Mouse (Mus musculus): ENCODE results near the gene Qpctl. TPM values are rescaled to one million over a fixed set of nuclear protein-coding genes. Genes with fewer than 3 reads are reported as not detected.
"Not testable (repeated sequence)": the region's sequence is repeated elsewhere in the genome, so short reads cannot be mapped to it uniquely, and the experiment has no call there.

The Qpctl gene
- total RNA-seq, 2 experiments from 2014 or later, result 5.9 to 6.1 TPM

DNA sequence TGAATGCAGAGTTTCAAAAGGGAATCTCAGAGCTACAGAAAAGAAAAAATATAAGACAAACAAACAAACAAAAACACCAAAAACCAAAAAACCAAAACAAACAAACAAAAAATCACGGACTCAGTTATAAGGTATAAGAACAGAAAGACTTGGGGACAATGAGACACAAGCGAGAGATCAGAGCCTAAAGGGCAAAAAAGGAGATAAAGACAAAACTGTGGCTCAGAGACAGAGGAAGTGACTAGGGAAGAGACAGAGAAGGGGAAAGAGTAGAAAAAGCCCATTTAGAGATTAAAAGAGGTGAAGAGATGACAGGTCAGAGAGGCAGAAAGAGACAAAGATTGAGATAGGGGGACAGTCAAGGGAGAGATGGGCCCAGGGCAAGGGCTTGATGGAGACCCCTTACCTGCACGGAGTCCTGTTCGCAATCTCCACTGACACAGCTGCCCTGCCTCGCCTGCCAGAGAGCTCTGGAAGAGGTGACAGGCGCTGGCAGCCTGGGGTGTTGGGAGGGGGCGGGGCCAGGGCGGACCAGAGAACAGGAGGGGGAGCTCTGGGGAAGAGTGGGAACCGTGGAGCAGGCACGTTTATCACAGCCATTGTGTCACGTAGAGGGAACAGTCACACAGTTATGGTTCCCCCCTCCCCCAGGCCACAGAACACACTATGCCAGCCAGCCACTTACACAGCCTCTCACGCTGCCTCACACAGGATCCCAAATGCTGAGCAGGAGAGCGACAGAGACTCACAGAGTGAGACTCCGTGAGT is 16.7 kb upstream of the Qpctl start, which contains the start of gene Gipr:
Gipr (minus strand) TSS at position 472 of the 768 bp plus-strand sequence.
- intact Hi-C loops (cut with DNase I), result no loop called here
- peak; percentile 48 to 63 for DNase-seq

DNA sequence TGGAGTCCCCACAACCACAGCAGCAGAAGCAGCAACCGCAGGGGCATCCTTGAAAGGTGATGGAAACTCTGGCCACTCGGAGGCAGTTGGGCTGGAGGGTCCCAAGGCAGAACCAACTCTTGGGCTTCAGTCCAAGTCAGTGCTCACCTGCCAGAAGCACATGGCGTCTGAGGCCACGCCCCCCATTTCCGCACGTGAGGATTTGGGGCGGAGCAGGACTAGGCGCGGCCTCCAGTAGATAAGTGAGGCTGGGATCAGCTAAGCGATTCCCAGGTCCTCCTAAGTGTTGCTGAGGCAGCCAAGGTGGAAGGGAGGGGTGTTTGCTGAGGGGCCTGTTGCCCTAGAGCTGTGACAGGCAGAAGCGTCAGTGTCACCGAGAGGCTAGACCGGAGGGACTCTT is 15.9 kb upstream of the Qpctl start:
- no peak for DNase-seq
- intact Hi-C loops (cut with DNase I), result no loop called here

DNA sequence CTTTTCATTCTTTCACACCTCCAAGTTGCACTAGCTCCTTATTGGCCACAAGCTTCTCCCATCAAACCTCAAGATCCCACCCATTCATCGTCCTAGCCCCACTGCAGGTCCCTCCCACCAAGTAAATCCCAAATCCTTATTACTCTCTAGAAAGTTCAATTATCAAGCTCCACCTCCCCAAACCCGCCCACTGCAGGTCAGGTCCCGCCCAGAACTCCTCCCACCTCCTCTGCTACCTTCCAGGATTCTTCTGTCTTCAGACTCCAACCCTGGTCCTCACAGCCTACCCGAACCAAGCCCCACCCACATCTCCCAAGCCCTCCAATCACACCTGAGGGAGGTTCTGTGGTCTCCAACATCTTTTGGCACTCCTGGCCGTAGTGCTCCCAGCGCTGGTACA is 15.1 kb upstream of the Qpctl start:
- no peak for DNase-seq
- intact Hi-C loops (cut with DNase I), result no loop called here

DNA sequence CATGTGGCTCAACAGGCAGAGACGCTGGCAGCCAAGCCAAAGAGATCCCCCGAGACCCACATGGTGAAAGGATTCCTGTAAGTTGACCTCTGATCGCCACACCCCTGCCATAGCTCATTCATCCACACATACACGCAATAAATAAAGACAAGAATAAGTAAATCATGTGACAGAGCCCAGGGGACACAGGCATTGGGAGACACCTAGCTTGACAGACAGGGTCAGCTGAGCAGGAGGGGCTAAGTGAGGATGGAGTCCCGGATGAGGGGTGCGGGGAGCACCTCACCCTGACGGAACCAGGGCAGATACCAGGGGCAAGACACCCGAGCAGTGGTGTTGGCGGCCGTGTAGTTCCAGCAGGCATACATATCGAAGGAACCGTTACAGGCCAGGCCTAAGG is 14.7 kb upstream of the Qpctl start:
- intact Hi-C loops (cut with DNase I), result no loop called here
- no peak for DNase-seq

DNA sequence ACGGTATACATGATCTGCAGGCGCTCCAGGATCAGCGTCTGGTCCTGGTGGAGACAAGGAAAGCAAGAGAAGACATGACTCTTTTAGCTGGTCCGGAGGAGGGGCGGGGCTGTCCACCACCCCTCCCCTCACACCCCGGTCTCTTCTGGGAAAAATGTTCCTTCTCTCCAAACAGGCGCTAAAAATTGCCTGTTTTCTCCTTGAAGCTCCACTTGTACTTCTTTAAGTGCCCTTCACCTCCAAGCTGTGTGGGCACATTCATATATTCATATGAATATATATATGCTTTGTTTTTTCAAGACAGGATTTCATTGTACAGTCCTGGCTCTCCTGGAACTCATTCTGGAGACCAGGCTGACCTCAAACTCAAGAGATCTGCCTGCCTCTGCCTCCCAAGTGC is 13.8 kb upstream of the Qpctl start:
- intact Hi-C loops (cut with DNase I), result no loop called here
- DNase-seq, result no peak

DNA sequence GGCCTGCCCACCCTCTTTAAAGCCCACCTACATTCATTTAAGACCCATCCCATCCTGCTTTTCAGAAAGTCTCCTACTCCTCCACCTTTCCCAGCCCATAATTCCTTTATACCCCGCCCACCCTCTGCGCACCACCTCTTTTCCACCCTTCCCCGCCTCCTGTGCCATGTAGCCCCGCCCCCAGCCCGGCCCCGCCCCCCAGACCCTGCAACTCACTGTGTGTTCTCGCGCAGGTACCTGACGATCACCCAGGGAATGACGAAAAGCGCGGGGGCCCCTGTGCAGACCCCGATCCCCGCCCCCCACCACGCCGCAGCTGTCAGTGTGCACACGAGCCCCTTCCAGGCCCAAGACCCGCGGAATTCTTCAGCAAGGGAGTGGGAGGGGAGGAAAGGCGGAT is 11.0 kb upstream of the Qpctl start:
- intact Hi-C loops (cut with DNase I), result no loop called here

DNA sequence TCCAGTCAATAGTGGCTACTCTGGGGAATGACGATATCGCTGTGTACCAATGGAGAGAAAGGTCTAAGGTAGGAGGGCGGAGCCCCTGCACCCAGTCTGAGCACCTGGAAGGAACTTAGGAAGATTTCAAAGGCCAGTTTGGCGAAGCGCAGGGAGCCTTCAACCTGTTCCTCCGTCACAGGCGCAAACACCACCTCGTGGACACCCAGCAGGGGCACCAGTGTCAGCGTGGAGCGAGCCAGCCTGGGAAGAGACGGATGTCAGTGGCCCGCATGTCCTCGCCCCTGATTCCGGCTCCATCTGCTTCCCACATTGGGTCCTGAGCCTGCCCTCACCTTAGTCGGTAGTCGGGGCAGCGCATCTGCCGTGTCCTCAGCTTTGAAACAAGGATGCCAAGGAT is 10.3 kb upstream of the Qpctl start:
- intact Hi-C loops (cut with DNase I), result no loop called here
- DNase-seq, result no peak

More for the DNA sequence above, 11.0 kb upstream of the Qpctl start:
- DNase-seq, result no peak

DNA sequence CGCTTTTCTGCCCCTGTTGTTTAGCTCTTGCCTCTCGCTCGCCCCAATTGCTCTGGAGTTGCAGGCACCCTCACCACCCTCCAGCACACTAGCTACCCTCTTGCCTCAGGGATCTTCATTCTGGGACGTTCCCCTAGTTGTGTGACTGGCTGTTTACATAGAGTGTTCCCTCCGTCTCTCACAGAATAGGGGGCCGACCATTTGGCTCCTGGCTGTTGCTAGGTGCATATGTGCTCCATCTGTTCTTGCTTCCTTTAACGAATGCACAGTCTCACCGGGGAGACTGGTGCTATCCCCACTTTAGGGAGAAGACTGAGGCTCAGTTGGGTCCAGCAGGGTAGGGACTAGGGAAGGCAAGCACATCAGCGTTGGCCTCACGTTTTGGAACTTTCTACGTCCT is 9.5 kb upstream of the Qpctl start:
- DNase-seq, result no peak
- intact Hi-C loops (cut with DNase I), result no loop called here

DNA sequence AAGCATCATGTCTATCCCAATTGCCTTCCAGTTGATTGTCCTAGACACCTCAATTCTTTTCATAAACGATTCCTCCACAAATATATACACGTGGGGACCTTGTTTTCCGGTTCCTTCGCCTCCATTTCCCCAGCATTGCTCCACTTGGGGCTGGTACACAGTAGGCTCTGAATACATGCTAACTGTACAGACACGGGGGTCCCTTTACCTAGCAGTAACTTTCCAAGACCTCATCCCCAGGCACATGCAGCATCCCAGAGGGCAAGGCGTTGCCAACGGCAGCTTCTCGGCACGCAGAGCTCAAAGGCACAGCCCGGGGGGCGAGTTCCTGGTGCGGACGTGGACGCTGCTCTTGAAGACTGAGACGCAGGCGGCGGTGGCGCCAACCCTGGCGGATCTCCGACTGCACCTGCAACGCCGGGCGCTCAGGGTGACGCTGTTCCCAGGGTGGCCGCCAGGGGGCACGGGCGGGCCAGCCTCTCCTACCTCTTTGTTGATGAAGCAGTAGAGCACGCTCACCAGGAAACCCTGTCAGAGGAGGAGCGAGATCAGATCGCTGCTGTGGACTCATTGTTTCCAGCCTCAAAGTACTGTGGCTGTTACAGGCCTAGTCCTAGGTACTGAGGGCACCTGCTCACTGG is 8.2 kb upstream of the Qpctl start:
- intact Hi-C loops (cut with DNase I), result loop anchor here (1.0 to 2.0 kb wide), 2 partner anchors 16 to 52 kb away; no protein-coding TSS in a partner anchor
- peak; percentile 92 to 96 for DNase-seq

DNA sequence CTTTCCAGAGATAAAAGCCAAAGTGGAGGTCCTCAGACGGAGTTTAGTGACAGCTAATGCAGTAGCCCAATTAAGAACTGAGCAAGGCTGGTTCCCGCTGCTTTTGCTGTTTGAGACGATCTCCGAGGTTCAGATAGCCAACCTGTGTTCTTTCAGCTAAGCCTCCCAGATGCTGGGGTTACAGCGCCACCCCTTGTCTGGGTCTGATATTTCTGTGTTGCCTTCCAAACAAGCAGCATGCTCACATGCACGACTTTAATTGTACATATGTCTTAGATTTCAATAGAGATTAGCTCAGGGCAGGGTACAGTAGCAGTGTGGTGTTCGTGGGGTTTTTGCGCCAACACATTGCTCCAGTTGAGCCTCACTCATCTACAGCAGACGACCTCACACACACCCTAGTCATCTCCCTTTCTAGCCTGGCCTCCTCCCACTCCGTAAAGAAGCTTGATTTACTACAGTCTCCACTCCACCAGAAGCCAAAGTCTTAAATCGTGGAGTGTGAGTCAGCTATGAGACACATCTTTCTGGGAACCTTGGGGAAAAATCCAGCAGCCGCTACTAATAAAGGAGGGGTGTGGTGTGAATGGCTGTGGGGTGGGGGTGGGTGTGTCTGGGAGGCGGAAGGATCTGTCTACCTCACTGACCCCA is 6.9 kb upstream of the Qpctl start:
- intact Hi-C loops (cut with DNase I), result loop anchor here (2.0 kb wide), 1 partner anchor 53 kb away; no protein-coding TSS in a partner anchor
- DNase-seq, result no peak

DNA sequence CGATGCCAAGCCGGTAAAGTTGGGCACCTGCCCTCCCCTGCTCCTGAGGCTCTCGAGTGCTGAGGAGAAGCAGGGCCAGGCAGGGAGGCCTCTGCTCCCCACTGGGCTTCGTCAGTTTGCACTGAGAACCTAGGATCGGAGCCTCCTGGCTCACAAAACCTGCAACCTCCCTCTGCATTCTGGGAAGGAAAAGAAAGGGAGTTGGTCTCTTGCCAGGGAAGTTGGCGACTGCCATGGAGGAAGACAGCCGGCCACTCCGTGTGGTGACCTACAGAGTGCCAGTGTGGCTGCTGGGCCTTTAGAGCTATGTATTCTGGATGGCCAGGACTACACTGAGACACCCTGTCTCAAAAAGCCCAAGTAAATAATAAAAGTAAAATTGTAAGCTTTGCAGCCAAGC is 5.7 kb upstream of the Qpctl start:
- DNase-seq, result no peak
- intact Hi-C loops (cut with DNase I), result no loop called here

DNA sequence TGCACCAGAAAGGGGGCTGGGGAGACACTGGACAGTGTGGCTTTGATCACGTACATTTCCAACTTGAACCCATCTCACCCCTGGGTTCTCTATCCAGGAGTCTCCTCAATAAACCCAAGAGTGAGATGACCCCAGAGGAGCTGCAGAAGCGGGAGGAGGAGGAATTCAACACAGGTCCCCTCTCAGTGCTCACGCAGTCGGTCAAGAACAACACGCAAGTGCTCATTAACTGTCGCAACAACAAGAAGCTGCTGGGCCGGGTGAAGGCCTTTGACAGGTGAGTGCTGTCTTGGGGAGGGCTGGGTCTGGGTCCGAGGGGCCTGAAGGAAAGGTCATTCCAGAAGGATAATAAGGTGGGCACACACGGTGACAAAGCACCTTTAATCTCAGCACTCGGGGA is 2.0 kb upstream of the Qpctl start:
- intact Hi-C loops (cut with DNase I); DNase-seq: not testable (repeated sequence)

DNA sequence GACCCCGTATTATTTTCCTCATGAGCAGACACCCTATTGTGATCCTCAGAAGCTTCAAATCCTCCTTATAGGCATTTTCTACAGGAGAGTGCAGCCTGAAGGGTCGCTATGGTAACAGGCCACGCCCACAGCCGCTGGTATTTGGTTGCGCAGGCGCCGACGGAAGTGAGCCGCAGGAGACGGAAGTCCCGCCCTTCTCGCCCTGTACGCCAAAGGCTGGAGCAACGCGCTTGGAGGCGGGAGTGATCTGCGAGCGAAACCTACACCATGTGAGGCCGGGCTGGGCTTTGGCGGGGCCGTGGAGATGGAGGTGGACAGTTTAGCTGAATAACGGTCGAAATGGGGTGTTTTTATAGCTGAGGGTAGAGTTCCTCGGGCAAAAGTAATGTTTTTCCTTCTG is 535 bp upstream of the Qpctl start, which contains the start of gene Snrpd2:
Snrpd2 (plus strand) TSS at position 97 of the 400 bp plus-strand sequence.
- peak; percentile 97 to 99 for DNase-seq
- intact Hi-C loops (cut with DNase I), result no loop called here

DNA sequence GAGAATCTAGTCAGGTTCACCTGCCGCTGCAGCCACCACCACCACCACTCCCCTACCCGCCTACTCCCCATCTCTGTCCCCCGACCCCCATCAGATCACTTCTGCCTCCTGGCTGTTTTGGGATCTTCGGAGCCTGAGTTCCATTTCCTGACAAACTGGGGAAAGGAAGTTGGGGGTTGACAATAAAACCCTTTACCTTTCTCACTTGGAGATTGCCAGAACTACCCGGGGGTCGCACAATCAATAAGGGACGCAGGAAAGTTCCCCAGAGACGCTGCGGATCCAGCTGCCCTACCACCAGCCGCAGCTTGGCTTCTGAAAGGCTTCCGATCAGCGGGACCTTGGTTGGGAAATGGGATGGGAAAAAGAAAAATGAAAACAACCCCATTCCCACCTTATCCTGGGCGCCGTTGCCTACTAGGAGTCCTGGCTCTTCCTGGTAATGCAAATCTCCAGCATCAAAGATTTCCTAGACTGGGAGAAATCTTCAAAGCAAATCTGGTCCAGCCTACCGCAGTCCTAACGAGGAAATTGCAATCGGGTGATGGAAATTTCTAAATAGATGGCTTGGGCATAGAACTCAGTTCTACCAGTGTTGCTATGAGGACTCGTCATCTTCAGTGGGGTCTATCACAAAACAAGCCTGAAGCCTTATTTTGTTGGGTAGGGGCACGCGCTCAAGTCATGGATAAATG is 764 bp downstream of the Qpctl start:
- intact Hi-C loops (cut with DNase I), result no loop called here
- no peak for DNase-seq

DNA sequence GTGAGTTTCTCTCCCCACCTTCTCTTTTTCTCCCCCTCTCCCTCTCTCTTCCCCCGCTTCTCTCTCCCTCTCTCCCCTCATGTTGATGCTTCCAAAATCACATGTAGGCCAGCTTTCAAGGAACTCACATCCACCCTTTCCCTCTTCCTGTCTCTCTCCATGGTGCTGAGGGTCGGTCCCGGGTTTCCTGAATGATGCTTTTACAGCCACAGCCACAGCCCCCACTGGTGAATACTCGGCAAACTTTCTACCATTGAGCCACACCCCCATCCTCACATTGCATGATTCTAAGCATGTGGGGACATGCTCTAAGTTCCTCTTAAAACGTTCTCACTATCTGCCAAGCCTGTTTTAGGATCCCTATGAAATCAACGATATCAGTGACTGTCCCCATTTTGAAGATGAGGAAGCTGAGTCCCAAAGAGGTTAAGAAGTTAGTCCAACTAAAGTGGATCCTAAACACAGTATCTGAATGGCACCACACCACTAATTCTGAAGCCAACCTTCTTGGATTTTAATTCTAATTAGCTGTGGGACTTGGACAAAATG is 1.5 kb downstream of the Qpctl start:
- no peak for DNase-seq
- intact Hi-C loops (cut with DNase I), result no loop called here

DNA sequence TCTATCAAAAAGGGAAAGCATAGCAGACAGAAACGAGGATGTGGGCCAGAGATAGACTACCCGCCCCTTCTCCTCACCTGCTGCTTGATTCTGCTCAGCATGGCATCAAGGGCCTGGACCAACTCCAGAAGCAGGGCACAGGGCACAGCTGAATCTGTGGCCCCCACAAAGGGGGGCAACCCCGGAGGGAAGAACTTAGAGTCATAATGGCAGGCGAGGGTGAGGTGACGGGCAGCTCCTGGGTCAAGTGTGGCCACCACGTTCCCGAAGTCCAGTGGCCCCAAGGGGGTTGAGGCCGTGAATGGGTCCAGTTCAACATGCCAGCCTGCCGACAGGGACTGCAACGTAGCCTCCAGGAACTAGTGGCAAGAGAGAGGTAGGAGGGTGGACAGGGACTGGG is 2.3 kb downstream of the Qpctl start:
- intact Hi-C loops (cut with DNase I), result loop anchor here (1.0 kb wide), 1 partner anchor 46 kb away; no protein-coding TSS in a partner anchor
- DNase-seq, result no peak

DNA sequence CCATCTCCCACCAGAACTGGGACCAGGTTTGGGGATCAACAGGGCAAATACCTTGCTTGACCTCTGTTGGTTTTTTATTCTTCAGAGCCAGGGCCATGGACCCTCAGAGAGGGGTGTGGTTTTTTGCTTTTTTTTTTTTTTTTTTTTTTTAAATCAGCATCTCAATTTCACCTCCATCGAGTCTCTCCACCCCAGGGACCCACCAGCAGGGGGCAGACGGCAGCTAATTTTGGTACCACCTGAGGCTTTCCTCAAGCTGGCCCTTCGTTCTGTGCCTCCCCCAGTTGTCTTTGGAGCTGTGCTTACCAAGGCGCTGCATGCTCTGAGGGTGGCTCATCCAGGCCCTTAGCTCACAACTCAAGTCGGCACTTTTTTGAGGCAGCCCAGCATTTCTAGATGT is 11.7 kb downstream of the Qpctl start:
- intact Hi-C loops (cut with DNase I), result no loop called here

DNA sequence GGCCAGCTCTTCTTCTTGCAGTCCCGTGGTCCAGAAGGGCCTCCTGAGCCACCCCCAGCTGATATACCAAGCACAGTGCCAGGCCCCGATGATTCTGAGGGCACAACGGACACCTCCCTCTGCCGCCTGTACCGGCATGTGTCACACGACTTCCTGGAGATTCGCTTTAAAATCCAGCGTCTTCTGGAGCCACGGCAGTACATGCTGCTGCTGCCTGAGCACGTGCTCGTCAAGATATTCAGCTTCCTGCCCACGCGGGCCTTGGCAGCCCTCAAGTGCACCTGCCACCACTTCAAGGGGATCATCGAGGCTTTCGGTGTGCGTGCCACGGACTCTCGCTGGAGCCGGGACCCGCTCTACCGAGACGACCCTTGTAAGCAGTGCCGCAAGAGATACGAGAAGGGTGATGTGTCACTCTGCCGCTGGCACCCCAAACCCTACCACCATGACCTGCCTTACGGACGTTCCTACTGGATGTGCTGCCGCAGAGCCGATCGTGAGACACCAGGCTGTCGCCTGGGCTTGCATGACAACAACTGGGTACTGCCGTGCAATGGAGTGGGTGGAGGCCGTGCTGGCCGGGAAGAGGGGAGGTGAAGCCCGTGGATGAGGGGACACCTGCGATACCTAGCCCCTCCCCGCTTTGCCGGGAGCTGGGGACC is 12.3 kb downstream of the Qpctl start:
- no peak for DNase-seq
- intact Hi-C loops (cut with DNase I), result no loop called here

More for the DNA sequence above, 11.7 kb downstream of the Qpctl start:
- peak; percentile 57 to 62 for DNase-seq

DNA sequence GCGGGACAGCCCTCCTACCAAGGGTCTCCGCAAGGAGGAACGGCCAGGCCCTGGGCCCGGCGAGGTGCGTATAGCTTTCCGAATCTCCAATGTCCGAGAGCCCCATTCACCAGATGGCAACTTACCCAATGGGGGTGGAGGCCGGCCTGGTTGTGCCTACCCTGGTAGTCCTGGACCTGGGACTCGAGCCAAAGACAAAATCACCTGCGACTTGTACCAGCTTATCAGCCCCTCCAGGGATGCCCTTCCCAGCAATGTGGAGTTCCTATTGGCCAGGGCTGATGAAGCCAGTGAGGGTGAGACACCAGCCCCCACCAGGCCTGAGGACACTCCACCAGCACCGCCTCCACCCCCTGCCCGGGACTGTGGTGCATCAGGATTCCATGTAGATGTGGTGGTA is 12.9 kb downstream of the Qpctl start:
- DNase-seq, result no peak
- intact Hi-C loops (cut with DNase I), result no loop called here

DNA sequence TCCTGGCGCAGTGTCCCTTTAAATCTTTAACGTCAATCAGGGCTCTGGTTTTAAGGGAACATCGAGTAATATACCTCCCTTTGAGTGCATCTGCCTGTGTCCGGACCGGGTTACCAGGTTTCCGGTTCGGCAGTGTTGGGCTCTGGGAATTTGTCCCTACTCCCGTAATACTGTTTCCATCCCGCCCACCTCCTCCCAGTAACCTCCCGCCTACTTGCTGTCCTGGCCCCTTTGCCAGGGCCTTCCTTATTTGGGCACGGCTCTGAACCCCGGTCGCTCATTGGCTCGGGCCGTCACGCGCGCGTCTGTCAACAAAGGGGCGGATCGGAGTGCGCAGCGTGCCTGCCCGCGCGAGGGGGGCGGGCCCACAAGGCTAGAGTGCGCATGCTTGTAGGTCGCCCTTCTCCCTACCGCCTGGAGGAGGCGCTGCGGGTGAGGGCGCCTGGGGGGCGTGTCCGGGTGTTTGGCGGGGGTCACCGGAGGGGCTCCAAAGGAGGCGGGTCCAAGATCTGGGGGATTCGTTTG is 17.7 kb downstream of the Qpctl start:
- intact Hi-C loops (cut with DNase I), result no loop called here
- peak; percentile 97 to 98 for DNase-seq

Data from heart, postnatal 14 days (tissue).